In the genomic region with DNA sequence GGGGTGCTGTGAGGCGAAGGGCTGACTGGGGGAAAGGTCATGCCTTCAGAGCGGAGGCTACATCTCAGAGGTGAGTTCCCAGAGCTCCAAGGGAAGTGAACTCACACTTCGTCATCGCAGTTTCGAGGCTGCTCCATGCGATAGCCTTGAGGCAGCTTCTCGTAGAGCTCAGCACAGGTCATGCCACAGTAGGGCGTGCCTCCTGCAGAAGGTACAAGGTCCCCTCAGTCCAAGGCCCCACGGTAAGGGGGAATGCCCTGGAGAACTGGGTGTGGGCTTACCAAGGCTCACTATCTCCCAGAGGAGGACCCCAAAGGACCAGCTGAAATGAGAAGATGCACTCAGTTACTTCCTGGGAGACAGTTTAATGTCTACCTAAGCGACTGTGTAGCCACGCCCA, we compare ENCODE assay signal across 26 mouse cellular contexts. TPM values are rescaled to one million over a fixed set of nuclear protein-coding genes. Genes with fewer than 3 reads are reported as not detected.
"Had no signal": no experiment of that assay in that cellular context is flagged by ENCODE, and none has a peak within 500 bp of the region (broad histone marks: within the 10 kb centered on the region; RNA-seq: fewer than 3 reads in every experiment).

No protein-coding gene starts in this region.

- H3K9ac ChIP-seq: liver, embryonic 13.5 days; neural tube, embryonic 12.5 days; neural tube, embryonic 15.5 days; stomach, embryonic 15.5 days had no signal

- H3K4me2 ChIP-seq: liver, embryonic 13.5 days; midbrain, embryonic 11.5 days; neural tube, embryonic 12.5 days; neural tube, embryonic 15.5 days; stomach, embryonic 15.5 days had no signal

- H3K27me3 ChIP-seq: liver, embryonic 13.5 days; neural tube, embryonic 12.5 days; neural tube, embryonic 15.5 days; stomach, embryonic 15.5 days had no signal

- H3K9me3 ChIP-seq: liver, embryonic 13.5 days; neural tube, embryonic 15.5 days; stomach, embryonic 15.5 days had no signal

- H3K4me3 ChIP-seq: layer of hippocampus, adult 2 months; liver, embryonic 13.5 days; neural tube, embryonic 12.5 days; neural tube, embryonic 15.5 days; stomach, embryonic 15.5 days had no signal

- H3K27ac ChIP-seq: kidney, postnatal 0 days; layer of hippocampus, adult 2 months; liver, embryonic 13.5 days; neural tube, embryonic 12.5 days; neural tube, embryonic 15.5 days; stomach, embryonic 15.5 days had no signal

- H3K36me3 ChIP-seq: liver, embryonic 13.5 days; neural tube, embryonic 12.5 days; neural tube, embryonic 15.5 days; stomach, embryonic 15.5 days had no signal

- DNase-seq: kidney, adult 11 months; kidney, adult 8-10 months; left cerebral cortex, postnatal 4 days; liver, embryonic 13.5 days; lung, adult 2 months; lung, postnatal 14 days; lung, postnatal 4 days; midbrain, embryonic 14.5 days; retina, postnatal 1 day; right cerebral cortex, postnatal 25 days; spleen, adult 18-20 months; thymus, adult 2 months; thymus, postnatal 14 days; thymus, postnatal 4 days had no signal

- H3K4me1 ChIP-seq: liver, embryonic 13.5 days; neural tube, embryonic 12.5 days; neural tube, embryonic 15.5 days had no signal

RNA-seq across cellular contexts. Expression of a gene that starts 15.4 kb away (rescaled TPM):
- total RNA-seq: left cerebral cortex, postnatal 4 days; liver, adult 2 months had no signal
- polyA plus RNA-seq: liver, adult 2 months; midbrain, embryonic 14.5 days had no signal

RNA-seq across cellular contexts. Expression of a gene that starts 54.1 kb away (rescaled TPM):
- total RNA-seq: layer of hippocampus, adult 2 months; layer of hippocampus, postnatal 10 days; left cerebral cortex, adult 8-10 months; left cerebral cortex, postnatal 14 days; megakaryocyte progenitor cell, adult 5-6 weeks; megakaryocyte-erythroid progenitor cell, adult 5-6 weeks had no signal
- polyA plus RNA-seq: midbrain, embryonic 14.5 days; neural tube, embryonic 12.5 days; neural tube, embryonic 15.5 days had no signal
